Mouse (Mus musculus) erythroblast, embryonic 14.5 days (primary cell): Measurements from ENCODE around the gene Odc1. TPM values are rescaled to one million over a fixed set of nuclear protein-coding genes. Genes with fewer than 3 reads are reported as not detected.

Experiments used
- H3K27me3 ChIP-seq: 2 replicates; pipeline ENCODE4 v1.6.1; 2012; ENCODE audit warnings: inconsistent platforms; ENCODE audit not compliant: control insufficient read depth
- H3K36me3 ChIP-seq: 2 replicates; pipeline ENCODE4 v1.6.1; 2012; ENCODE audit warnings: mild to moderate bottlenecking, inconsistent platforms; ENCODE audit not compliant: control insufficient read depth
- H3K4me1 ChIP-seq: 2 replicates; pipeline ENCODE4 v1.6.1; 2012; ENCODE audit warnings: inconsistent platforms; ENCODE audit not compliant: control insufficient read depth
- H3K4me3 ChIP-seq: replicated peaks from 2 replicates; pipeline ENCODE3; 2012; ENCODE audit warnings: moderate library complexity, mild to moderate bottlenecking, inconsistent platforms
- H3K9me3 ChIP-seq: 2 replicates; pipeline ENCODE4 v1.6.1; 2012; ENCODE audit warnings: low read length, inconsistent platforms, mixed read lengths; ENCODE audit not compliant: control insufficient read depth
- GATA1 ChIP-seq: IDR thresholded peaks from 2 replicates; pipeline ENCODE4 v1.6.1; 2012; ENCODE audit warnings: low read length, inconsistent platforms, mixed read lengths
- TAL1 ChIP-seq: IDR thresholded peaks from 3 replicates; pipeline ENCODE4 v1.6.1; 2012; ENCODE audit warnings: low read length, inconsistent platforms, mixed read lengths
- polyA plus RNA-seq: library from polyadenylated mRNA; stranded (reverse); fragments of >175 nt; gene quantifications from 2 replicates; pipeline ENCODE4 v1.2.3, GENCODE M21; 2012

The Odc1 gene
- polyA plus RNA-seq, 1 experiment, result 44.9 TPM

- Histone ChIP-seq H3K4me1 (peaks cover 9% of the 10 kb centered on the region), H3K4me3 (no peak overlapping the region), H3K27me3 (peaks cover 14% of the 10 kb centered on the region), H3K36me3 (no peaks in the 10 kb centered on the region), H3K9me3 (no peaks in the 10 kb centered on the region)
- TF ChIP-seq GATA1 (no peak), TAL1 (no peak)
These were observed 49.4 kb downstream of the Odc1 start for GRCm38 (mm10) chr12:17593956-17594355.

- Histone ChIP-seq H3K4me1 (peaks cover 12% of the 10 kb centered on the region), H3K9me3 (no peaks in the 10 kb centered on the region), H3K27me3 (peaks cover 15% of the 10 kb centered on the region), H3K36me3 (no peaks in the 10 kb centered on the region), H3K4me3 (no peak overlapping the region)
- TF ChIP-seq GATA1 (no peak), TAL1 (no peak)
These were observed 50.1 kb downstream of the Odc1 start for GRCm38 (mm10) chr12:17594701-17595100.

- no peaks in the 10 kb centered on the region for H3K9me3 ChIP-seq
- no peak overlapping the region for H3K4me3 ChIP-seq
- TF ChIP-seq GATA1 (no peak), TAL1 (no peak)
- peaks cover 18% of the 10 kb centered on the region for H3K27me3 ChIP-seq
- peaks cover 17% of the 10 kb centered on the region for H3K4me1 ChIP-seq
- no peaks in the 10 kb centered on the region for H3K36me3 ChIP-seq
These were observed 50.6 kb downstream of the Odc1 start for GRCm38 (mm10) chr12:17595166-17595565.

Other genes starting within 250 kb of the Odc1 start
- not detected in 2 replicates for gene Atp6v1c2, start 215.4 kb upstream of the Odc1 start, polyA plus RNA-seq
- 0.21 and 0.70 TPM in 2 replicates for gene Nol10, start 196.3 kb upstream of the Odc1 start, polyA plus RNA-seq
- 0.07 and 0.10 TPM in 2 replicates for gene Hpcal1, start 146.1 kb downstream of the Odc1 start, polyA plus RNA-seq